Mouse (Mus musculus) liver, postnatal 0 days (tissue): ENCODE data around the gene Arhgef19. TPM values are rescaled to one million over a fixed set of nuclear protein-coding genes. Genes with fewer than 3 reads are reported as not detected.

Experiments used
- ATAC-seq: fragments of 200-750 bp; cut with Nextera tagmentation; 2 replicates; pipeline ENCODE4 v1.8.0; 2017; ENCODE audit warnings: mild to moderate bottlenecking, moderate library complexity
- DNase-seq: peaks from one replicate; pipeline ENCODE4 v3.0.0-alpha.2; 2016
- H3K27ac ChIP-seq: fragments of 300-500 bp; sonication (generic); 2 replicates; pipeline ENCODE4 v1.5.1; 2014; ENCODE audit warnings: antibody characterized with exemption, moderate library complexity, mild to moderate bottlenecking, low read depth
- H3K27me3 ChIP-seq: fragments of 300-500 bp; sonication (generic); 2 replicates; pipeline ENCODE4 v1.6.1; 2014; ENCODE audit warnings: low read length, control low read depth, mixed read lengths; ENCODE audit not compliant: insufficient read depth
- H3K36me3 ChIP-seq: fragments of 300-500 bp; sonication (generic); replicated peaks from 2 replicates; pipeline ENCODE4 v1.6.1; 2014; ENCODE audit warnings: mild to moderate bottlenecking, control low read depth, low read length, moderate library complexity, mixed read lengths; ENCODE audit not compliant: insufficient read depth
- H3K4me1 ChIP-seq: fragments of 300-500 bp; sonication (generic); 2 replicates; pipeline ENCODE4 v1.6.1; 2014; ENCODE audit warnings: antibody characterized with exemption, mild to moderate bottlenecking, control low read depth; ENCODE audit not compliant: insufficient read depth
- H3K4me2 ChIP-seq: fragments of 300-500 bp; sonication (generic); 2 replicates; pipeline ENCODE4 v1.6.1; 2014; ENCODE audit warnings: low read depth, mild to moderate bottlenecking, low read length, moderate library complexity, mixed read lengths
- H3K4me3 ChIP-seq: fragments of 300-500 bp; sonication (generic); 2 replicates; pipeline ENCODE4 v1.5.1; 2014; ENCODE audit warnings: low read depth, low read length
- H3K9ac ChIP-seq: fragments of 300-500 bp; sonication (generic); replicated peaks from 2 replicates; pipeline ENCODE4 v1.6.1; 2014; ENCODE audit warnings: mild to moderate bottlenecking, moderate library complexity
- H3K9me3 ChIP-seq: fragments of 300-500 bp; sonication (generic); 2 replicates; pipeline ENCODE4 v1.6.1; 2016; ENCODE audit warnings: mild to moderate bottlenecking, control low read depth, low read length, mixed read lengths
- CTCF ChIP-seq: sonication (generic); IDR thresholded peaks from 2 replicates; pipeline ENCODE4 v1.5.1; 2016; ENCODE audit warnings: antibody characterized with exemption, low read depth
- EP300 ChIP-seq: IDR thresholded peaks from 2 replicates; pipeline ENCODE4 v1.6.1; 2016; ENCODE audit warnings: antibody characterized with exemption, low read depth, mild to moderate bottlenecking
- WGBS: fragments of 180-500 bp; shearing (Covaris S2); extraction: QIAGEN DNeasy Blood & Tissue Kit; methylation state at CpG from one replicate; pipeline ENCODE4 v1.1.7; 2014; ENCODE audit not compliant: insufficient replicate concordance; 5-methylcytosine and 5-hydroxymethylcytosine counted together
- polyA plus RNA-seq: library from polyadenylated mRNA; unstranded; fragments of >200 nt; fragmentation: Nextera tagmentation; extraction: Ambion mirVana; gene quantifications from 2 replicates; pipeline ENCODE4 v1.2.1, GENCODE M21; 2015

Gene Arhgef19
- polyA plus RNA-seq, 1 experiment from 2014 or later = 3.0 TPM

DNA sequence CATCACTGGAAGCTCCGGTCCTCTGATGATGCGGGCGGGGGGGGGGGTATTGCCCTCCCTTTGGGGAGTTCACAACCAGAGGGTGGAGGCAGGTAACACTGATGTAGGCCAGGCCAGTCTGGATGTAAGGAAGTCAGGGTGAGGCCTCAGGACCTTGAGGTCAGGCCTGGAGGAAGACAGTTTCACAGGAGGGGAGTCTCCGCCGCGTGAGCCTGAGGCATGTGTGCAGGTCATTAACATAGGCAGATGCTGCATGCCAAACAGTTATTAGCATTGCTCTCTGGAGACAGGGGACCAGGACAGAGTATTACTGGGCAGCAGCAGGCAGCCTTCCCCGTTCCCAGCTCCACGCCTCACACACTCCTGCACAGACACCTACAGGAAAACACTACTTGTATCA lies 48.9 kb downstream of the Arhgef19 start:
- no peak for DNase-seq
- TF ChIP-seq EP300 (no peak), CTCF (no peak)
- no peak overlapping the region for H3K27ac ChIP-seq
- ATAC-seq = no peak
- H3K4me1 ChIP-seq = peaks cover 29% of the 10 kb centered on the region
- H3K9me3 ChIP-seq = no peaks in the 10 kb centered on the region
- 46% methylated on average over 8 of the region's 8 CpGs for WGBS
- H3K9ac ChIP-seq = no peak overlapping the region
- no peak overlapping the region for H3K4me2 ChIP-seq
- H3K4me3 ChIP-seq = no peak overlapping the region
- no peaks in the 10 kb centered on the region for H3K36me3 ChIP-seq
- peaks cover 45% of the 10 kb centered on the region for H3K27me3 ChIP-seq

DNA sequence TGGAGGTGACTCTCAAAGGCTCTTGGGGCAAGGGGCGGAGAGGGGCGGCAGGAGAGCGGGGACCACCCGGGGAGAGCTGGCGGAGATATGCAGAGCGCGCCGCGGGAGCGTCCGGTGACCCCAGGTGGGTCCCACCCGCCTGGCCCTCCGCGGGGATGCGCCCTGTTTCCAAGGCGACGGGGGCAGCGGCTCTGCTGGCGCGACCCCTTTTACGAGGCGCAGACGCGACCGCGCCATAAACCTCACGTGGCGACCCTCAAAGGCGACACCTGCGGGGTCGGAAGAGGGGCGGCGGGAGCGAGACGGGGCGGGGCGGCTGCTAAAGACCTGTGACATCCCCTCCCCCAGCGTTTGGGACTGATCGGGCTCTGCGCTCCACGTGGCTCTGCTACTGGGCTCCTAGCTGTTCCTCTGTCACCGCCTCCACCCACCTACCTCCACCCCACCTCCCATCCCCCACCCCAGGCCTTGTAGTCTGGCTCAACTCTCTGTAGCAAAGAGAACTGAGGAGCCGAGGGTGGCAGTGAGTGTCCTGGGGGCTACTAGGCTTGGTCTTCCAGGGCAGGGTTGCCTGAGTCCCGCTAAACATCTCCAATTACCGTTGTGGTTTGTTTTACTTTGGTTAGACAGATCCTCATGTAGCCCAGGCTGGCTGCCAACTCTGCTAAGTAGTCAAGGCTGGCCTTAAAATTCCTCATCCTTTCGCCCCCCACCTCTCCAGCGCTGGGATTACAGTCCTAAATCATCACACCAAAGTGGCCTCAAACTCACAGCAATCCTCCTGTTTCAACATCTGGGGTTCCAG lies 52.5 kb downstream of the Arhgef19 start:
- Histone ChIP-seq H3K4me2 (peak overlapping the region; percentile 64), H3K4me1 (peaks cover 26% of the 10 kb centered on the region), H3K27ac (no peak overlapping the region), H3K9me3 (no peaks in the 10 kb centered on the region), H3K4me3 (0 out of 2 replicates have a peak overlapping the region, but pooled peaks have one; percentile 24), H3K36me3 (no peaks in the 10 kb centered on the region), H3K9ac (peak overlapping the region; percentile 30; the same call in 1 of the 2 replicates), H3K27me3 (peaks cover 48% of the 10 kb centered on the region)
- ATAC-seq (peak; percentile 53; the same call in 1 of the 2 replicates), DNase-seq (peak; percentile 38)
- TF ChIP-seq CTCF (no peak), EP300 (no peak)
- WGBS = 3% methylated on average over 37 of the region's 47 CpGs

DNA sequence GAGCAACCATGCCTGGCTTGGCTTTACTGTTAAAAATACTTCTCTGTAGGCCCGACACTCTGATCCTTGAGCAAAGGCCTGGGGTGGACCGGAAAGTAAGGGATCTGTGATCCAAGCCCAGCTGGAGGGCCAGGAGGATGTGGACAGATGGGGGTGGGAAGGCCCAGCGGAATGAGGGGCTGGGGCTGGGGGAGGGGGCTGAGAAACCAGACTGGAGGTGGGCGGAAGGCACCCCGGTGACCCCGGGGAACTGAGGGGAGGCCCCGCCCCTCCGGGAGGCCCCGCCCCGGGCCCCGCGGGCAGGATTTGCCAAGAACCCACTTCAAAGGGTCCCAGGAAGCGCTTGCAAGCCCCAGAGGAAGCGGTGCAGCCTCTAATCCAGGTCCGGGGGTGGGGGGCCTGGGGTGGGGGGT lies 56.5 kb downstream of the Arhgef19 start:
- no peak for ATAC-seq
- no peak overlapping the region for H3K4me3 ChIP-seq
- peak overlapping the region; percentile 34; the same call in 1 of the 2 replicates for H3K4me2 ChIP-seq
- TF ChIP-seq CTCF (no peak), EP300 (no peak)
- WGBS = 11% methylated on average over 10 of the region's 15 CpGs
- H3K36me3 ChIP-seq = no peaks in the 10 kb centered on the region
- H3K9ac ChIP-seq = no peak overlapping the region
- H3K27ac ChIP-seq = no peak overlapping the region
- DNase-seq = peak; percentile 30
- H3K4me1 ChIP-seq = peaks cover 21% of the 10 kb centered on the region
- H3K27me3 ChIP-seq = peaks cover 42% of the 10 kb centered on the region
- no peaks in the 10 kb centered on the region for H3K9me3 ChIP-seq

DNA sequence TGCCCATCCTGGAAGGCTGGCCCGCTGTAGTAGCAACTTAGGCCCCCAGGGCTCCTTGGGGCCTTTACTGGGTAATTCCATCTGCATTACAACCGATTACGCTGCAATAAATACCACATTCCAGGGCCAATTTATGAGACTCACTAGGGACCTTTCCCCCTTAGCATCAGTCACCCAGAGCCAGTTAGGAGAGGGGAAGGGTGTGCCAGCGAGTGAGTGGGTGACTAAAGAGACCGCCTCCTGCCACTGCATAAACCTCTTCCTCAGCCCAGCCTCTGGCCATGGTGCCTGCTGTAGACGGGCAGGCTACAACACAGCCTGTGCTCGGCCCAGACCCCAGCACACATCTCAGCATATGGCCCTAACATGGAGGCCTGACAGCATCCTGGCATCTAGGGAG lies 58.6 kb downstream of the Arhgef19 start:
- Histone ChIP-seq H3K27ac (no peak overlapping the region), H3K4me1 (peaks cover 15% of the 10 kb centered on the region), H3K9me3 (no peaks in the 10 kb centered on the region), H3K4me3 (no peak overlapping the region), H3K4me2 (no peak overlapping the region), H3K27me3 (peaks cover 39% of the 10 kb centered on the region), H3K36me3 (no peaks in the 10 kb centered on the region), H3K9ac (no peak overlapping the region)
- TF ChIP-seq EP300 (no peak), CTCF (no peak)
- no peak for ATAC-seq
- WGBS = 65% methylated on average over 7 of the region's 7 CpGs
- DNase-seq = no peak

DNA sequence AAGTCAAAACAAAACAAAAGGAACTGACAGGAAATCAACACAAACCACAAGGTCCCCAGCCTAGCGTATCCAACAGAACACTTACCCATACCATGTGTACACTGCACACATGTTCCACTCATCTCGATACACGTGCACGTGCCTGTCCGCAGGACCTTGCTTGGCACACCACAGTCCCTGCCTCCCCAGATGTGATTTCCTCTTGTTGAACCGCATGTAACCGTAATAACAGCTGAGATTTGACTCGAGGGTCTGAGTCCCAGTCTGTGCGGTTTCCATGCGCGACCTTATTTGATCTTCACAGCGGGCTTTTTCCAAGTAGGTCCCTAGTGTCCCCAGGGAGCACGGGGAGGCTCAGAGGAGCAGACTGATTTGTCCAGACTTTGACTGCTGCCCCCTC lies 60.1 kb downstream of the Arhgef19 start:
- Histone ChIP-seq H3K27me3 (peaks cover 39% of the 10 kb centered on the region), H3K4me1 (peaks cover 22% of the 10 kb centered on the region)
- peak; percentile 29 for DNase-seq

DNA sequence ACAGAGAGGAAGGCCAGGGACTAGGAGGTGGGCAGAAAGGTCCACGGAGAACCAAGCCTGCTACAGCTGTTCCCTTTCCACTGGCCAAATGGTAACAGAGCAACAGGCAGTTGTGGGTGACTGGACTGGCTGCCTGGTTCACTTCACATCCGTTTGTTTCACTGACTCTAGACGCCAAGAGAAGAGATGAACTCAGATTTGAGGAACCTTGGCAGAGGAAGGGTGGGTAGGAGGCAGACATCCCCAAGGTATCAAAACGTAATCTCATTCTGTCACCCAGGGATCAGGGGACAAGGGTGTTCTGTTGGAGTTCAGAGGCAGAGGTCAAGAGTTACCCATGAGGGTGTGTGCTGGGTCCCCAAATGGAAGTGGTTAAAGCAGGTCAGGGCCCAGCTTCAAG lies 60.9 kb downstream of the Arhgef19 start:
- peaks cover 37% of the 10 kb centered on the region for H3K27me3 ChIP-seq
- no peak overlapping the region for H3K9ac ChIP-seq
- H3K36me3 ChIP-seq = no peaks in the 10 kb centered on the region
- no peak for ATAC-seq
- no peak overlapping the region for H3K27ac ChIP-seq
- H3K4me2 ChIP-seq = no peak overlapping the region
- H3K4me3 ChIP-seq = no peak overlapping the region
- WGBS = 31% methylated on average over 4 of the region's 4 CpGs
- H3K9me3 ChIP-seq = no peaks in the 10 kb centered on the region
- H3K4me1 ChIP-seq = peaks cover 24% of the 10 kb centered on the region
- TF ChIP-seq CTCF = no peak
- no peak for TF ChIP-seq EP300
- no peak for DNase-seq

More for the DNA sequence above, 60.1 kb downstream of the Arhgef19 start:
- Histone ChIP-seq H3K9ac (no peak overlapping the region), H3K27ac (0 out of 2 replicates have a peak overlapping the region, but pooled peaks have one; percentile 16), H3K9me3 (no peaks in the 10 kb centered on the region), H3K4me3 (no peak overlapping the region), H3K4me2 (no peak overlapping the region), H3K36me3 (no peaks in the 10 kb centered on the region)
- TF ChIP-seq EP300 = peak; percentile 36; the same call in 1 of the 2 replicates
- no peak for TF ChIP-seq CTCF
- 35% methylated on average over 13 of the region's 13 CpGs for WGBS
- ATAC-seq = peak; percentile 60
